Mouse (Mus musculus): ENCODE data around the gene Cep170. TPM values are rescaled to one million over a fixed set of nuclear protein-coding genes. Genes with fewer than 3 reads are reported as not detected.

Cep170 gene
- 18.8 and 34.7 TPM in 2 replicates for total RNA-seq (2014; rRNA removed; ENCODE audit: low replicate concordance)
- 7.1 and 8.5 TPM in 2 replicates for polyA plus RNA-seq (2015; fragmentation: Nextera tagmentation; extraction: Ambion mirVana)

GRCm38 (mm10) chr1:176814036-176814420 is at the start of gene Cep170:
Cep170 (minus strand) TSS chr1:176814067.
- ATAC-seq (ENCODE audit: insufficient read depth, low read depth) = peak; percentile 84
- peak; percentile 95 for DNase-seq (ENCODE audit: low spot score)
- WGBS = under 1% methylated on average over 28 of the region's 28 CpGs
- Histone ChIP-seq H3K4me2 (ENCODE audit: low read depth, low read length) (peak within 1 kb of the TSS; percentile 75), H3K4me1 (ENCODE audit: control insufficient read depth, insufficient read depth) (peaks cover 20% of the 10 kb centered on the region), H3K27ac (ENCODE audit: low read depth) (peak within 1 kb of the TSS; percentile 95), H3K27me3 (ENCODE audit: control insufficient read depth, insufficient read depth, low read length) (no peaks in the 10 kb centered on the region), H3K4me3 (ENCODE audit: low read depth, low read length) (peak within 1 kb of the TSS; percentile 99), H3K9ac (replicated peaks; ENCODE audit: low read depth, low read length) (peak within 1 kb of the TSS; percentile 95), H3K9me3 (replicated peaks; ENCODE audit: control insufficient read depth, low read length) (no peaks in the 10 kb centered on the region), H3K36me3 (replicated peaks; ENCODE audit: control insufficient read depth, insufficient read depth, low read length) (no peaks in the 10 kb centered on the region)
- no peak for TF ChIP-seq EP300 (IDR thresholded peaks at IDR 0.05; ENCODE audit: low read depth)
- TF ChIP-seq CTCF (IDR thresholded peaks at IDR 0.05; ENCODE audit: low read depth) = no peak

DNA sequence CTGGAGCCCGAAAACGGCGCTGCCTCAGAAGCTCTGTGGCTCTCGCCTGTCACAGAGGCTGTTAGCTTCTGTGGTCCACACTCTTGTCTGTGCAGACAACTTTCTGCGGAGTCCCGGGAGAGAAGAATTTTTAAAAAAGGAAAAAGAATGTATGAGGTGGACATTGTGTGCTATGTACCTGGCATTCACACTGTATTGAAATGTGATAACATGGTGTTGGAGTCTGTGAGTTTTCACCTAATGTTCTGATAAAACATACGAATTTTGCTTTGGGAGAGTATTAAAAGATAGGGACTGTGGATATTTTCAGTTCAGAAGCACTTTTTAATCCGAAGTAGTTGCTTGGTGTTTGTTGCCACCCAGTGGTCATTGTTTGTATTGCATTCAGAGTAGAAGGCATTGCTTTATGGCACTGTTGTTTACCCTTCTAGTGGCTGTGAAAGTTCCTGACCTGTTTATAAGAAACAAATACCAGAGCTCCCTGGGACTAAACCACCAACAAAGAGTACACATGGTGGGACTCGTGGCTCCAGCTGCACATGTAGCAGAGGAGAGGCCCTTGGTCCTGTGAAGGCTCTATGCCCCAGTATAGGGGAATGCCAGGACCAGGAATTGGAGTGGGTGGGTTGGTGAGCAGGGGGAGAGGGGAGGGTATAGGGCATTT is 48.2 kb upstream of the Cep170 start:
- DNase-seq (ENCODE audit: low spot score) = peak; percentile 50
- no peaks in the 10 kb centered on the region for H3K36me3 ChIP-seq (replicated peaks; ENCODE audit: control insufficient read depth, insufficient read depth, low read length)

GRCm38 (mm10) chr1:176852813-176853590 is 39.1 kb upstream of the Cep170 start:
- Histone ChIP-seq H3K9ac (replicated peaks; ENCODE audit: low read depth, low read length) (no peak overlapping the region), H3K4me1 (ENCODE audit: control insufficient read depth, insufficient read depth) (no peaks in the 10 kb centered on the region), H3K9me3 (replicated peaks; ENCODE audit: control insufficient read depth, low read length) (0 out of 2 replicates have a peak, but pooled peaks cover 5% of the 10 kb centered on the region), H3K4me2 (ENCODE audit: low read depth, low read length) (no peak overlapping the region), H3K27me3 (ENCODE audit: control insufficient read depth, insufficient read depth, low read length) (no peaks in the 10 kb centered on the region), H3K4me3 (ENCODE audit: low read depth, low read length) (no peak overlapping the region), H3K27ac (ENCODE audit: low read depth) (no peak overlapping the region), H3K36me3 (replicated peaks; ENCODE audit: control insufficient read depth, insufficient read depth, low read length) (0 out of 2 replicates have a peak, but pooled peaks cover 16% of the 10 kb centered on the region)
- DNase-seq (ENCODE audit: low spot score) (no peak), ATAC-seq (ENCODE audit: insufficient read depth, low read depth) (no peak)
- 84% methylated on average over 9 of the region's 9 CpGs for WGBS
- TF ChIP-seq EP300 (IDR thresholded peaks at IDR 0.05; ENCODE audit: low read depth) (no peak), CTCF (IDR thresholded peaks at IDR 0.05; ENCODE audit: low read depth) (no peak)

More for the DNA sequence above, 48.2 kb upstream of the Cep170 start:
- WGBS = 52% methylated on average over 9 of the region's 9 CpGs
- H3K9me3 ChIP-seq (replicated peaks; ENCODE audit: control insufficient read depth, low read length) = no peaks in the 10 kb centered on the region
- TF ChIP-seq CTCF (IDR thresholded peaks at IDR 0.05; ENCODE audit: low read depth) (peak; percentile 81), EP300 (IDR thresholded peaks at IDR 0.05; ENCODE audit: low read depth) (no peak)
- no peak overlapping the region for H3K4me3 ChIP-seq (ENCODE audit: low read depth, low read length)
- H3K4me1 ChIP-seq (ENCODE audit: control insufficient read depth, insufficient read depth) = no peaks in the 10 kb centered on the region
- no peak overlapping the region for H3K4me2 ChIP-seq (ENCODE audit: low read depth, low read length)
- no peak overlapping the region for H3K27ac ChIP-seq (ENCODE audit: low read depth)
- H3K27me3 ChIP-seq (ENCODE audit: control insufficient read depth, insufficient read depth, low read length) = no peaks in the 10 kb centered on the region
- H3K9ac ChIP-seq (replicated peaks; ENCODE audit: low read depth, low read length) = no peak overlapping the region
- no peak; the same call in 1 of the 2 replicates for ATAC-seq (ENCODE audit: insufficient read depth, low read depth)

GRCm38 (mm10) chr1:176851401-176851800 is 37.5 kb upstream of the Cep170 start:
- H3K4me1 ChIP-seq (ENCODE audit: control insufficient read depth, insufficient read depth) = no peaks in the 10 kb centered on the region
- H3K4me2 ChIP-seq (ENCODE audit: low read depth, low read length) = no peak overlapping the region
- H3K4me3 ChIP-seq (ENCODE audit: low read depth, low read length) = no peak overlapping the region
- DNase-seq (ENCODE audit: low spot score) (no peak), ATAC-seq (ENCODE audit: insufficient read depth, low read depth) (no peak)
- 0 out of 2 replicates have a peak, but pooled peaks cover 5% of the 10 kb centered on the region for H3K9me3 ChIP-seq (replicated peaks; ENCODE audit: control insufficient read depth, low read length)
- H3K9ac ChIP-seq (replicated peaks; ENCODE audit: low read depth, low read length) = no peak overlapping the region
- WGBS = 90% methylated on average over 7 of the region's 7 CpGs
- H3K27ac ChIP-seq (ENCODE audit: low read depth) = no peak overlapping the region
- 0 out of 2 replicates have a peak, but pooled peaks cover 16% of the 10 kb centered on the region for H3K36me3 ChIP-seq (replicated peaks; ENCODE audit: control insufficient read depth, insufficient read depth, low read length)
- no peaks in the 10 kb centered on the region for H3K27me3 ChIP-seq (ENCODE audit: control insufficient read depth, insufficient read depth, low read length)
- TF ChIP-seq CTCF (IDR thresholded peaks at IDR 0.05; ENCODE audit: low read depth) (no peak), EP300 (IDR thresholded peaks at IDR 0.05; ENCODE audit: low read depth) (no peak)

GRCm38 (mm10) chr1:176849377-176849776 is 35.5 kb upstream of the Cep170 start:
- no peak overlapping the region for H3K4me3 ChIP-seq (ENCODE audit: low read depth, low read length)
- no peak overlapping the region for H3K27ac ChIP-seq (ENCODE audit: low read depth)
- H3K9ac ChIP-seq (replicated peaks; ENCODE audit: low read depth, low read length) = no peak overlapping the region
- ATAC-seq (ENCODE audit: insufficient read depth, low read depth) = no peak
- no peak overlapping the region for H3K4me2 ChIP-seq (ENCODE audit: low read depth, low read length)
- H3K9me3 ChIP-seq (replicated peaks; ENCODE audit: control insufficient read depth, low read length) = 0 out of 2 replicates have a peak, but pooled peaks cover 5% of the 10 kb centered on the region
- TF ChIP-seq EP300 (IDR thresholded peaks at IDR 0.05; ENCODE audit: low read depth) (no peak), CTCF (IDR thresholded peaks at IDR 0.05; ENCODE audit: low read depth) (no peak)
- H3K4me1 ChIP-seq (ENCODE audit: control insufficient read depth, insufficient read depth) = no peaks in the 10 kb centered on the region
- H3K36me3 ChIP-seq (replicated peaks; ENCODE audit: control insufficient read depth, insufficient read depth, low read length) = peaks cover 20% of the 10 kb centered on the region; the same call in 1 of the 2 replicates
- WGBS = 86% methylated on average over 2 of the region's 2 CpGs
- no peak for DNase-seq (ENCODE audit: low spot score)
- H3K27me3 ChIP-seq (ENCODE audit: control insufficient read depth, insufficient read depth, low read length) = no peaks in the 10 kb centered on the region

Measured in heart, postnatal 0 days (tissue).